Mouse (Mus musculus) CD8-positive naive resting alpha-beta T cell, adult 57 days (primary cell): ENCODE results near the gene Mettl23. TPM values are rescaled to one million over a fixed set of nuclear protein-coding genes. Genes with fewer than 3 reads are reported as not detected.

Experiments
- total RNA-seq: library from RNA; stranded (reverse); gene quantifications from one replicate; pipeline ENCODE4 v1.2.4, GENCODE M21; 2023

Gene Mettl23
- total RNA-seq = 69.0 TPM

DNA sequence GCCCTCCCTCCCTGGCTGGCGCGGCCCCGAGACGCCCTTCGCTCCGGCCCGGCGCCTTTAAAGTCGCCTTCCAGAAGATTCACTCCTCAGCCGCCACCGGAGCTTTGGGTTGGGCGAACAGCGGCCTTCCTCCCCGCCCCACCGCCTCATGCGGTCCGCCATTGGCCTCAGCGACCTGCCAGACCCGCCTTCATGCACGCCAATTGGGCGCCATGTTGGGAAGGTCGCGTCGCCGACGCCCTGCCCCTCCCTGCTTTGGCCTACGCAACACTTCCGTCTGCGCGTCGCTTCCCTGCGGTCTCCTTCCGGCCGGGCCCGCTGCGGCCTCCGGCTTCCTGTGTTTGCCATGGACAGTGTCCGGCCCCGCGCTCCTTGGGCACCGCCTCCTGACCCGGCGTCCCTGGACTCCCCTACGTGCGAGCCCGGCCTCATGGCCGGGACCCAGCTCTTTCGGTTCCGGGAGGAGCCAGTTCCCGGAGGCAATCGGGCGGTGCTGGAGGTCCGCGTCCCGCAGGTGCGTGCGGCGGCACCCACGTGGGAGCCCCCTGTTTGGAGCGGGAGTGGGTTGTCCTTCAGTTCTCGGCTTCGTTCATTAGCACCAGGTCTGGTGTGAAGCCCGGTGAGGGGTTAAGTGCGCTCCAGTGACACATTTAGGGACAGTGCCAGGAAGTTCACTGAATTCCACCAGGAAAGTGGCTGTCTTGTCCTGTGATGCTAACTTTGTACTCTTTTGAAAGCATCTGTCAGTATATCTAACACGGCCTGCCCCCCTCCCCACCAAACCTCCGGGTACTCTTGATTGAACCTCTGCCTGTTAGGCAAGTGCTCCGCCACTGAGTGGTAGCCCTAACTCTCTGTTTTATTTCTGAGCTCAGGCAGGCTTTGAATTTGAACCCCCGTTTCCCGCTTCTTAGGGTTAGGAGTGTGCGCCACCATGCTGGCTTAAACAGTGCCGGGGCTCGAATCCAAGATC, at the start of gene Mettl23, which contains the start of gene Jmjd6:
Gene Mettl23 (plus strand): TSS at position 18 of the 973 bp plus-strand sequence.
Gene Jmjd6 (minus strand): TSS at position 189 of the 973 bp plus-strand sequence.

DNA sequence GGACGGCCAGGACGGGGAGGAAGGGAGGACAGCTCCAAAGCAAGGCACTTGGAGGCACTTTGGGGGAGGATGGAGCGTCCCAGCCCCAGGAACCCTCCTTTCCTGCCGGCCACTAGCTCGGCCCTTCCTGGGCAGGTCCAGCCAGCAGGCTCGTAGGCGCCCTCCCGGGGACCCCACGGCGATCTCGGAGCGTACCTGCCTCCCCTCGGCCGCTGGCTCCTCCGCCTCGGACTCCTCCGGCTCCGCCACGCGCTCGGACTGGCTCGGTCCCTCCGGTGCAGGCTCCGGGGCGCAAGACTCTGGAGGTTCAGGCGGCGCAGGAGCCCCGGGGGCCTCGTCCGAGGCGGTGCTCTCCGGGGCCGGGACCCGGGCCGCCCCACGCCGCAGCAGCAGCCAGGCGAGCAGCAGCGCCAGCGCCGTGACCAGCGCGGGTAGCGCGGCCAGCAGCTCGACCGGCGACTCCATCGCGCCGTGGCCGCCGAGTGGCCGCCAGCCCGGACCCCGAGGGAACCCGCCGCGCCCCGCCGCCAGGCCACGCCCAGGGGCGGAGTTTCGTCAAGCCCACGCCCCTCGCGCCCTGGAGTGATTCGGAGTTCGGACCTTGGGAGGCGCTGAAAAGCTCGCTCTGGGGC, 15.4 kb upstream of the Mettl23 start, which contains the start of gene Mxra7:
Gene Mxra7 (minus strand): TSS at position 513 of the 632 bp plus-strand sequence.

DNA sequence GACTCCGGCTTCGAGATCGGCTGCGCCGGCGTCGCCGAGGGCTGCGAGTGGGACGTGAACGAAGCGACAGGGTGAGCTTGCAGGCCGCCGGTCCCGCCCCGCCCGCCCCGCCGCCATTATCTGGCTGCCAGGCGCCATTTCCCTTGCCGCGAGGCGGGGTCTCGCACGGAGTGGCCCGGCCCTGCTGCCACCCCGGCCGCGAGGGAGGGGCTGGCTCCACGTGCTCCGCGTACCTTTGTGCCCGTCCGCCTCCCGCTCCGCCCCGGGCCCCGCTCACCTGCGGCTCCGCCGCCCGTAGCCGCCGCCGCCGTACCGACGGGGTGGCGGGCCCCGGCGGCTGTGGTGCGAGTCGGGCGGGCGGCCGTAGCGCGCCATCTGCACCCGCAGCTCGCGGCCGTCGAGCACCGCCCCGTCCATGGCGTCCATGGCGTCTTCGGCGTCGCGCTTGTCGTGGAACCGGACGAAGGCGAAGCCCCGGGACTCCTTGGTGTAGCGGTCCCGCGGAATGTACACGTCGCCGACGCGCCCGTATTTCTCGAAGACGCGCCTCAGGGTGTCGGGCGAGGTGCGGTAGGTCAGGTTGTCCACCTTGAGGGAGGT, 9.3 kb downstream of the Mettl23 start, which contains the start of gene Mfsd11:
Gene Mfsd11 (plus strand): TSS at position 150 of the 600 bp plus-strand sequence.

DNA sequence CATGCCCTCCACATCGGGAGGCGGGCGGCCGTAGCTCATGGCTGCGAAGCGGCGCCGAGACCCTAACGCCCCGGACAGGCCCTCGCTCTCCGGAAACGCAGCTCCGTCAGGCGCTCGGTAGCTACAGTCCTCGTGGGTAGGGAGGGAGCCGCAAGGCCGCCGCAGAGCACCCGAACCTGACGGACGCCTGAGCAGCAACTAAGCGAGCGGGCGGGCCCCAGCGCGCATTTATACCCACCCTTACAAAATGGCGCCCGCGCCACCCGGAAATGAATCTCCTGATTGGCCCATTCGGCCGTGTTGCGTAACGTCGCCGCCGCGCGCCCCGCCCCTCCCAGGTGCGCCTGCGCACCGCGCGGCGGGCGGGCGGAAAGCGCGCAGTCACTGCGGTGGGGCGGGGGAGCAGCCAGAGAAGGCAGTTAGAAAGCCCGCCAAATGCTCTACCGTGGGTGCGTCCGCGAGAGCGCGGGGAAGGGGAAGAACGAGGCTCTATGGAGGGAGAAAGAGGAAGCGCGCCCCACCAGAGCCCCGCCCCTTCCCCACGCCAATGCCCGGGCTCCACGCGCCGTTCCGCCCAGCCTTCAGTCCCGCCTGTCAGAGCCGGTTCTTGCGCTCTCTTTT, 9.9 kb downstream of the Mettl23 start, which contains the start of gene Srsf2:
Gene Srsf2 (minus strand): TSS at position 204 of the 621 bp plus-strand sequence.

Other genes starting within 250 kb of the Mettl23 start
- 15.6 TPM for gene Rhbdf2, start 216.3 kb upstream of the Mettl23 start, total RNA-seq
- gene Prcd, start 189.7 kb upstream of the Mettl23 start, total RNA-seq = not detected
- not detected for gene Cygb, start 189.0 kb upstream of the Mettl23 start, total RNA-seq
- not detected for gene St6galnac1, start 67.8 kb upstream of the Mettl23 start, total RNA-seq
- gene Mxra7, start 15.2 kb upstream of the Mettl23 start, total RNA-seq = not detected
- 60.2 TPM for gene Jmjd6, start 171 bp downstream of the Mettl23 start, total RNA-seq
- gene Mfsd11, start 9.2 kb downstream of the Mettl23 start, total RNA-seq = 11.1 TPM
- gene Srsf2, start 9.8 kb downstream of the Mettl23 start, total RNA-seq = 421 TPM
- gene Mgat5b, start 75.6 kb downstream of the Mettl23 start, total RNA-seq = not detected